Mouse (Mus musculus): ENCODE data around the gene Ganab. TPM values are rescaled to one million over a fixed set of nuclear protein-coding genes. Genes with fewer than 3 reads are reported as not detected.
A peak's percentile ranks its signal among the peaks of the same experiment; 100 is the strongest.

The Ganab gene
- polyA plus RNA-seq, 1 experiment, result 190 TPM

DNA sequence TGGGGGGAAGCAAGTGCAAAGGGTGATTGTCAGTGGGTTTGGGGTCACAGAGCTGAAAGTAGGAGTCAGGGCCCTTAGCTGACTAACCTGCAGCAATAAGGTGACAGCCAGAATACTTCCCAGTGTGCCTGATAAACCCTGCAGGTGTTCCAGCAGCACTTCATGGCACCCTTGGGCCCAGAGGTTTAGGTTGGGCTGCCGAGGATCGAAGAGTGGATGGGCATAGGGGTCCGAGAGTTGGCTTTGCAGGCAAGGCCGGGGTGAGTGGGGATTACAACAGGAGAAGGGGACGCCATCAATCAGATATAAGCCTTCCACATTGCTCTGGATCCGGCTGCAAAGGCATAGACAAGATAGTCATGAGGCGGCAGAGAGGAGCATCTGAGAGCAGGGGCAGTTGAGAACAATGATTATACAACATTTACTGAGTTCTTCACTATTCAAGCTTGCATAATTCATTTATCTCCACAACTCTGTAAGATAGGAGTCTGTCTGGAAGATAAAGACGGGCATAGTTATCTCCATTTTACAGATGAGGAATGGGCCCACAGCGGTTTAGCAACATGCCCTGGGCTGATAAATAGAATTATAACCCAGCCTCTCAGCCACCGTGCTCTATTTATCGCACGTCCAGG, 30.1 kb downstream of the Ganab start:
- no peak overlapping the region for H3K27ac ChIP-seq (ENCODE audit: insufficient read depth, low read length)
- no peak for TF ChIP-seq POLR2A (IDR thresholded peaks at IDR 0.05; ENCODE audit: low read depth, low read length)
- TF ChIP-seq CTCF (IDR thresholded peaks at IDR 0.05; ENCODE audit: borderline replicate concordance, insufficient read depth, low read length), result no peak
- H3K4me3 ChIP-seq (ENCODE audit: insufficient read depth, low read length), result no peak overlapping the region
- peaks cover 3% of the 10 kb centered on the region; the same call in 1 of the 2 replicates for H3K4me1 ChIP-seq (ENCODE audit: control insufficient read depth, insufficient read depth, low read length)

- no peak; the same call in 1 of the 2 replicates for TF ChIP-seq POLR2A (IDR thresholded peaks at IDR 0.05; ENCODE audit: low read depth, low read length)
- TF ChIP-seq CTCF (IDR thresholded peaks at IDR 0.05; ENCODE audit: borderline replicate concordance, insufficient read depth, low read length), result no peak
- peaks cover 3% of the 10 kb centered on the region; the same call in 1 of the 2 replicates for H3K4me1 ChIP-seq (ENCODE audit: control insufficient read depth, insufficient read depth, low read length)
- peak overlapping the region; percentile 84; the same call in 1 of the 2 replicates for H3K4me3 ChIP-seq (ENCODE audit: insufficient read depth, low read length)
- H3K27ac ChIP-seq (ENCODE audit: insufficient read depth, low read length), result no peak overlapping the region
Measured at GRCm38 (mm10) chr19:8928689-8929223, 30.9 kb downstream of the Ganab start.

- H3K4me3 ChIP-seq (ENCODE audit: insufficient read depth, low read length), result peak within 1 kb of the TSS; percentile 84
- H3K27ac ChIP-seq (ENCODE audit: insufficient read depth, low read length), result peak within 1 kb of the TSS; percentile 23; the same call in 1 of the 2 replicates
- H3K4me1 ChIP-seq (ENCODE audit: control insufficient read depth, insufficient read depth, low read length), result peaks cover 3% of the 10 kb centered on the region; the same call in 1 of the 2 replicates
- TF ChIP-seq CTCF (IDR thresholded peaks at IDR 0.05; ENCODE audit: borderline replicate concordance, insufficient read depth, low read length), result 0 out of 2 replicates have a peak, but pooled peaks have one; percentile 10
- TF ChIP-seq POLR2A (IDR thresholded peaks at IDR 0.05; ENCODE audit: low read depth, low read length), result peak; percentile 56
Measured at GRCm38 (mm10) chr19:8929224-8930088, 31.6 kb downstream of the Ganab start, which contains the start of the genes Rom1 and Eml3. TSS of gene Rom1 (minus strand) at chr19:8929356. TSS of gene Eml3 (plus strand) at chr19:8929552.

DNA sequence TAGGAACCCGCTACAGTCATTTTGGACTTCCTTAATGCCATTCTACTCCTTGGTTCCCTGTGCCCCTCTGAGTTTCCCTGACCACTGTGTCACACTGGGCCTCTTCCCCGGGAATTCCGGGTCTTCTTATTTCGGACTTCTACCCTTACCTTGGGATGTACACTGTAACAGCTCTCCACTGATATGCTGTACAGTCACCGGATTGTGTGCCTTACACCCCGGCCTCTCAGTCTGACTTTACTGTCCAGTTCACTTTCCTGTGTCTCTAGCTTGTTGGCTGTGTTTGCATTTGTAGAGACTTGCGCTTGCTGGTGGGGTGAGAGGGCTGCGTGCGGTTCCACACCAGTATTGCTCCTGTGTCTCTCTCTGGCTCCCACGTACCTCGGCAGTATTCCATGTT, 32.2 kb downstream of the Ganab start:
- peak overlapping the region; percentile 84 for H3K4me3 ChIP-seq (ENCODE audit: insufficient read depth, low read length)
- H3K4me1 ChIP-seq (ENCODE audit: control insufficient read depth, insufficient read depth, low read length), result peaks cover 3% of the 10 kb centered on the region; the same call in 1 of the 2 replicates
- TF ChIP-seq CTCF (IDR thresholded peaks at IDR 0.05; ENCODE audit: borderline replicate concordance, insufficient read depth, low read length) (no peak), POLR2A (IDR thresholded peaks at IDR 0.05; ENCODE audit: low read depth, low read length) (no peak)
- H3K27ac ChIP-seq (ENCODE audit: insufficient read depth, low read length), result no peak overlapping the region

DNA sequence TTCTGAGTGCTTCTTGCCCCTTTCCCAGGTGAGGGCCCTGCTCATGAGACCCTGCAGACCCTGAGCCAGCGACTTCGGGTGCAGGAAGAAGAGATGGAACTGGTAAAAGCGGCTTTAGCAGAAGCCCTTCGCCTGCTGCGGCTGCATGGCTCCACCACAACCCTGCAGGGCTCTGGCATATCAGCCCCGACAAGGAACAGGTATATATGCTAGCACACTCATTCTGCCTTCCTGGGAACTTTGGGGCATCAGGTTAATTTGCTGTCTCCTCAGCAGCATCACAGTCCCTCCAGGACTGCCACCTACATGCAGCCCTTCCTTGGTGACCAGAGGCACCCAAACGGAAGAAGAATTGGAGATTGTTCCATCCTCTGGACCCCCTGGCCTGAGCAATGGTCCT, 32.9 kb downstream of the Ganab start:
- TF ChIP-seq CTCF (IDR thresholded peaks at IDR 0.05; ENCODE audit: borderline replicate concordance, insufficient read depth, low read length) (no peak), POLR2A (IDR thresholded peaks at IDR 0.05; ENCODE audit: low read depth, low read length) (no peak)
- H3K27ac ChIP-seq (ENCODE audit: insufficient read depth, low read length), result no peak overlapping the region
- peaks cover 3% of the 10 kb centered on the region; the same call in 1 of the 2 replicates for H3K4me1 ChIP-seq (ENCODE audit: control insufficient read depth, insufficient read depth, low read length)
- peak overlapping the region; percentile 84 for H3K4me3 ChIP-seq (ENCODE audit: insufficient read depth, low read length)

DNA sequence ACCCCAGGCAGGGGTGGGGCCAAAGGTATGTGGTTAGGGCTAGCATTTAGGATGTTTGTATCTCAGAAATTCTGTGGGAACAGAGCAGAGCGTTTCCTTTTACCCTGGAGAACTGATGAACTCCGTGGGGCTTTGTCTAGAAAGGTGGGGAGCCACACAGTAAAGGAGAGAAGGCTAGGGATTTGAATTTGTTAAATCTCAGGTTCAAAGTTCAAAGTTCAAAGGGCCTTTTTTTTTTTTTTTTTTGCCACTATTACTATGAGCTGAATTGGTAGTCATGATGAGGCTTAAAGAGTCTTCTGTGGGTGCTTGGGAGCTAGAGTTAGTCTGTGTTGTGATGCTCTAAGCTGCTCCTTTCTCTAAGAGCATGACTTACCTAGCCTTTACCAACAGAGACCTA, 38.9 kb downstream of the Ganab start:
- H3K4me3 ChIP-seq (ENCODE audit: insufficient read depth, low read length), result no peak overlapping the region
- peaks cover 4% of the 10 kb centered on the region; the same call in 1 of the 2 replicates for H3K4me1 ChIP-seq (ENCODE audit: control insufficient read depth, insufficient read depth, low read length)
- TF ChIP-seq POLR2A (IDR thresholded peaks at IDR 0.05; ENCODE audit: low read depth, low read length) (no peak), CTCF (IDR thresholded peaks at IDR 0.05; ENCODE audit: borderline replicate concordance, insufficient read depth, low read length) (no peak)
- H3K27ac ChIP-seq (ENCODE audit: insufficient read depth, low read length), result no peak overlapping the region

GRCm38 (mm10) chr19:8940526-8941133, 42.8 kb downstream of the Ganab start:
- no peak for TF ChIP-seq CTCF (IDR thresholded peaks at IDR 0.05; ENCODE audit: borderline replicate concordance, insufficient read depth, low read length)
- no peak for TF ChIP-seq POLR2A (IDR thresholded peaks at IDR 0.05; ENCODE audit: low read depth, low read length)

DNA sequence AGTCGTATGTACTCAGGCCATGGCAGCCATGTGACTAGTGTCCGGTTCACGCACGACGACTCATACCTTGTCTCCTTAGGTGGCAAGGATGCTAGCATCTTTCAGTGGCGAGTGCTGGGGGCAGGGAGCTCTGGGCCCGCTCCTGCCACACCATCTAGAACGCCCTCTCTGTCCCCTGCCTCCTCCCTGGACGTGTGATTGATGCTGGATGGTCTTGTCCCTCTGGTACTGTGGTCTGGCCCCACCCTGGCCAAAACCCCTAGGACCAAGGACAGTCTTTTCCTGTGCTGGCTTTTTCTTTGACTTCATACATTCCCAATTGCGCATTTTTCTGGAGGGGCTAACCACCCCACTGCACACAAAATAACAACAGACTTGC, 43.3 kb downstream of the Ganab start:
- TF ChIP-seq CTCF (IDR thresholded peaks at IDR 0.05; ENCODE audit: borderline replicate concordance, insufficient read depth, low read length) (no peak), POLR2A (IDR thresholded peaks at IDR 0.05; ENCODE audit: low read depth, low read length) (no peak)
- H3K4me3 ChIP-seq (ENCODE audit: insufficient read depth, low read length), result peak overlapping the region; percentile 24
- H3K4me1 ChIP-seq (ENCODE audit: control insufficient read depth, insufficient read depth, low read length), result peaks cover 6% of the 10 kb centered on the region
- no peak overlapping the region for H3K27ac ChIP-seq (ENCODE audit: insufficient read depth, low read length)

More at GRCm38 (mm10) chr19:8940526-8941133, 42.8 kb downstream of the Ganab start:
- Histone ChIP-seq H3K27ac (ENCODE audit: insufficient read depth, low read length) (no peak overlapping the region), H3K4me3 (ENCODE audit: insufficient read depth, low read length) (no peak overlapping the region), H3K4me1 (ENCODE audit: control insufficient read depth, insufficient read depth, low read length) (peaks cover 6% of the 10 kb centered on the region)

- Histone ChIP-seq H3K4me1 (ENCODE audit: control insufficient read depth, insufficient read depth, low read length) (peaks cover 6% of the 10 kb centered on the region), H3K4me3 (ENCODE audit: insufficient read depth, low read length) (peak within 1 kb of the TSS; percentile 55), H3K27ac (ENCODE audit: insufficient read depth, low read length) (peak within 1 kb of the TSS; percentile 72)
- TF ChIP-seq POLR2A (IDR thresholded peaks at IDR 0.05; ENCODE audit: low read depth, low read length), result peak; percentile 86
- no peak for TF ChIP-seq CTCF (IDR thresholded peaks at IDR 0.05; ENCODE audit: borderline replicate concordance, insufficient read depth, low read length)
Measured at GRCm38 (mm10) chr19:8941515-8942217, 43.8 kb downstream of the Ganab start, which contains the start of gene Mta2. TSS of gene Mta2 (plus strand) at chr19:8941875.
